Mouse (Mus musculus) urinary bladder, postnatal 10 days (tissue): ENCODE results near the gene Syt7.

Experiments used
- DNase-seq: peaks from one replicate; pipeline ENCODE4 v3.0.0; 2022; ENCODE audit warnings: low spot score

Syt7 gene

DNA sequence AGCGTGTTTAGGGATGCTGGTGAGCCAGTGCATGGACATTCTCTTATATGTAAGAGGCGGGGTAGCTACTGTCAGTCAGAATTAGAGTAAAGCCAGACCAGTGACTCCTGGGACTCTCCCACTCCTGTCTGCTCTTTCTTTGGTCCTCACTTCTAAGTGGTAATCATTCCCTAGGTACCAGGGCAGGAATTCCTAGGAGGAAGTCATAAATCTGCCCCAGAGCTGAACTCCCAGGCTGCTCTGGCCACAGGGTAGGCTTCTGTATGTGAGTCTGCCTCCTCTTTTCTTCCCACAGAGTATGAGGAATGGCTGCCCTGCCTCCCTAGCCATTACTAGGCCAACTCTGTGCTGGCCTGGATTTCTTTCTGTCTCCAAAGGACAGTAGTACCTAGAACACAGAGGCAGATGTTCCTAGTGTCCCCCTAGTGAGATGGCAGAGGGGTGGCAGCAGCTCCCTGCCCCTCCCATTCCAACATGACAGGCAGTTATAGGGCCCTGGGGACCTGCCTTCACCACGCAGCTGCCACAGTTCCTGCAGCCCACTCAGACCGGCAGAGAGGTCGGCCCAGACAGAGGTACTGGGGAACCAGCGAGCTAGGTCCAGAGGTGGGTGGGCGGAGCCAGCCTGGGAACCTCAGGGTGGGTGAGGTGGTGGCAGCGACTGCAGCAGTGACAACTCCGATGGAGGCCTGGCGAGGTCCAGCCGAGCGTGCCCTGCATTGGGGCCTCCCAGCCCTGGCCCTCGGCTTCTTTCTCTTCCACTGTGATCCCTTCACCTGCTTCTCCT lies 36.8 kb downstream of the Syt7 start:
- no peak for DNase-seq

- no peak for DNase-seq
These were observed 37.4 kb downstream of the Syt7 start for GRCm38 (mm10) chr19:10426312-10426711.

DNA sequence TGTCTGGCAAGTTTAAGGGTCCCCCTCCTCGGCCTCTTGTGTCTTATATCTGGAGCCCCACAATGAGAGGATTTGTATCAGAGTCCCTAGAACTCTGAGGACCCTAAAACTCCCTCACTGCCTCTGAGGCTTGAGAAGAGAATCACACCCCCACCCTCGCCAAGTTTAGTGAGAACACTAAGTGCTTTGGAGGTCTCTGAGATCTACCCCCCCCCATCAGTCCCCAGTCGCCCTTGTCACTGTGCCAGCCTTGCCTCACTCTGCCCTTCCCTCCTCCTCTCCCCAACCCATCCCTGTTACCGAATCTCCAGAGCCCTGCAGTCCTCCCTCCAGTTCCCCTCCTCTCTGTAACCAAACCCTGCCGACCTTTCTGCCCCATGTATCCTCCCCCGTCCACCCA lies 37.9 kb downstream of the Syt7 start:
- DNase-seq = no peak

GRCm38 (mm10) chr19:10427431-10427830 lies 38.5 kb downstream of the Syt7 start:
- no peak for DNase-seq

DNA sequence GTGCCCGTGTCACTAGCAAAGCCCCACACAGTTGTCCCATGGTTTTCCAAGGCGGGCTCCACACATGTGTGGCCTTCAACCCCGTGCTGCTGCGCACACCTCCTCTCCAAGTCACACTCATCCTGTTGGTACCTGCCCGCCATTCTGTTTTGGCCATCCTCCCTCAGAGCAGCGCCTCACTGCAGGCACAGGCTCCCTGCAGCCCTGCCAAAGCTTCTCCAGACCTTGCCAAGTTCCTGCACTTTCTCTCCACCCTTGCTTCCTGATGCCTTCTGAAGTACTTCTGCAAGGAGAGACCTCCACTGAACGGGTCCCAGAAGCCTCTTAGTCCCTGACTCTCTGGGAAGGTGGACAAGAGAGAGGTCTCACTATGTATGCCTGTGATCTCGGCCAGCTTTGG lies 40.5 kb downstream of the Syt7 start:
- DNase-seq = no peak

DNA sequence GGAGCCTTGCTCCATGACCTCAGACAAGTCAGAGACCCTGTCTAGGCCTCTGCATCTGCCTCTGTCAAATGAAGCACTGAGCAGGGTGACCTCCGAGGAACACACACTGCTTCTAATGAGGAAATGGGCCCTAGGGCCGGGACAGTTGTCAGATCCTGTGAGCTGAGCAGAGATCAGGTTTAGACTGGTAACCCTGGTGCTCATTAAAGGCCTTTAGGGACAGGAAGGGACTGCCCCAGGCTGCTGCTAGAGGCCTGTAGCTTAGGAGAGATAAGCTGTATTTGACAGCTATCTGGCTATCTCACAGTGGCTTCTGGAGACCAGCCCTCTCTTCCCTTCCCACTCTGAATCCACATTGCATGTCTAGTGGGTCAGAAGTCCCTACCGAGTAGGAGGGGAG lies 42.5 kb downstream of the Syt7 start:
- DNase-seq = no peak

DNA sequence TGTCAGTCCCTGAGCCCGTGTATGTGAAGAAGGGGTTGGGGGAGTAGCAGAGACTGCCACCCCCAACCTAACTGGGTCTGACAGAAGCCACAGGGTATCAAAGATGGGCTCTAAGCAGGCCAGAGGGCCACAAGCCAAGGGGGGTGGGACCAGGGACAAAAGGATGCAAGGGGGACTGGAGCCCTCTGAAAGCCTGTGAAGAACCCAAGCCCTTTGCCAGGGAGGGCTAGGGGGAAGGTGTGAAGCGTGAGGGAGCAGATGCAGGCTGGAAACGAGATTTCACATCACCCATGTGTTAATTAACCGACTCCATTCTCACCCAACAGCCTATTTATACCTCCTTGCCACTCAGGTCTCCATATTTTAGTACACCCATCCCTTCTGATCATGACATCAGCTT lies 43.0 kb downstream of the Syt7 start:
- DNase-seq = no peak

GRCm38 (mm10) chr19:10433225-10433624 lies 44.3 kb downstream of the Syt7 start:
- DNase-seq = no peak

GRCm38 (mm10) chr19:10433879-10434540 lies 45.1 kb downstream of the Syt7 start:
- DNase-seq = no peak

DNA sequence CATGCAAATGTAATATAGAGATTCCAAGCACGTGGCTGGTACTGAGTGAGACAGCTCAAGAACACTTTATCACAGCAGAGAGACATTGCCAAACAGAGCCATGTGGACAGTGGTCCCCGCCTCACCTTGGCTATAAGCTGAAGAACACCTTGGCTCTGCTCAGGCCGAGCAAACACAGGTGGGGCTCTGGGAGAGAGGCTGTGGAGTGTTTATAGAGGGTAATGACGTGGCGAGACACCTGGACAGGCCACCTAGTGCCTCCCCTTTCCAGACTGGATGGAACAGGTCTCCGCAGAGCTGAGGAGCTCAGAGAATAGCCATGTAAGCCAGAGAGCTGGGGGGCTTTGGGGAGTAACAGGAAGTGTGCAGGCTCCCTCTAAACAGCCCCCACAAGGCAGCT lies 46.0 kb downstream of the Syt7 start:
- DNase-seq = no peak

DNA sequence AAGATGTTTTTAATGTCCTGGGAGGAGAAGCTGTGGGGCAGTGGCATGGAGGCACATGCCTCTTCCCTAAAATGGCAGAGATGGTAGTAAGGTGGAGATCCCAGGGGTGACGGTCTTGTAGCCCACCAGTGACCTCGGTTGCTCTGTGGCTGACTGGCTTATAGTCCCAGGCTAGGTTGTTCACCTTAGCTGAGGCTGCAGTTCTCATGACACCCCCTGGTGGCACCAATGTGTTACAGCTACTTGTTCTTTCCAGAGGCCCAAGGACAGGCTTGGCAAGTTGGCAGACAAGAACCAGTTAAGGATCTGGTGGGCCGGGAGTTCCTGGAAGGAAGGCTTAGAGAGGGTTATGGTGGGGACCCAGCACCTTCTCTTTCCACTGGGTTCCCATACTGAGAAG lies 47.0 kb downstream of the Syt7 start:
- no peak for DNase-seq

DNA sequence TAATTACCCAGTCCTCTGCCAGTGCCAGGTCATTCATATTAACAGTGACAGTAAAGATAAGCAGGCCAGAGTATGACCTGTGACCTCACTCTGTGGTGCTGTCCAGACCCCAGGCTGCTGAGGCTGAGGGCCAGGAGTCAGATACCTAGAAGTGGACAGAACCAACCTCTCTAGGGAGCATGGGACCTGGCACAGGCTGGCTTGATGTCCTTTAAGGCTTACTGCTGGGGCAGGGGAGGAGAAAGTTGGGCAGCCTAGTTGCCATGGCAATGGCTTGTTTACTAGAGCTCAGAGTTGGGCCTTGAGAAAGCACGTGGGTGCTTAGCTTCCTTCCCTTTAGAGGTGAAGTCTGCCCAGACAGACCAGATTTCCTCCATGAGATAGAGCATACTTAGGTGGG lies 47.8 kb downstream of the Syt7 start:
- DNase-seq = no peak

- no peak for DNase-seq
These were observed 48.6 kb downstream of the Syt7 start for GRCm38 (mm10) chr19:10437521-10437920.

- no peak for DNase-seq
These were observed 55.9 kb downstream of the Syt7 start for GRCm38 (mm10) chr19:10444685-10445369.

GRCm38 (mm10) chr19:10448275-10448674 lies 59.4 kb downstream of the Syt7 start:
- no peak for DNase-seq

GRCm38 (mm10) chr19:10449190-10449589 lies 60.3 kb downstream of the Syt7 start:
- no peak for DNase-seq

DNA sequence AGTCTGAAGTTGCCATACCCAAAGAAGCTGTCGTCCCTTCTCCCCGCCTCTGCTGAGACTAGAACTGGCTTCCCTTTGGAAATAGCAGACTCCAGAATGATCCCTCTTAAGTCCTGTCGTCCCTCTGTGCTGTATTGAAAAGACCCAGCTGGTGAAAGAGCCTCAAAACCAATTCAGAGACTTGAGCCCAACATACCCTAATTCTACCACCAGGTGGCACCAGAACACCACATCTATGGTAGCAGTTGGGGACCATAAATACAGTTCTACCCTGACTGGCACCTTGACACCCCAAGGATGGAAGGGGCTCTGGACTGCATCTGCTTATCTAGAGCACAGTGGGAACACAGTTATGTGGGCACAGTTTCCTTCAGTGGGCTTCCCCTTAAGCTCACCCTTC lies 60.8 kb downstream of the Syt7 start:
- no peak for DNase-seq

- DNase-seq = no peak
These were observed 66.0 kb downstream of the Syt7 start for GRCm38 (mm10) chr19:10454718-10455436.

GRCm38 (mm10) chr19:10455437-10455806 lies 66.5 kb downstream of the Syt7 start:
- DNase-seq = no peak

DNA sequence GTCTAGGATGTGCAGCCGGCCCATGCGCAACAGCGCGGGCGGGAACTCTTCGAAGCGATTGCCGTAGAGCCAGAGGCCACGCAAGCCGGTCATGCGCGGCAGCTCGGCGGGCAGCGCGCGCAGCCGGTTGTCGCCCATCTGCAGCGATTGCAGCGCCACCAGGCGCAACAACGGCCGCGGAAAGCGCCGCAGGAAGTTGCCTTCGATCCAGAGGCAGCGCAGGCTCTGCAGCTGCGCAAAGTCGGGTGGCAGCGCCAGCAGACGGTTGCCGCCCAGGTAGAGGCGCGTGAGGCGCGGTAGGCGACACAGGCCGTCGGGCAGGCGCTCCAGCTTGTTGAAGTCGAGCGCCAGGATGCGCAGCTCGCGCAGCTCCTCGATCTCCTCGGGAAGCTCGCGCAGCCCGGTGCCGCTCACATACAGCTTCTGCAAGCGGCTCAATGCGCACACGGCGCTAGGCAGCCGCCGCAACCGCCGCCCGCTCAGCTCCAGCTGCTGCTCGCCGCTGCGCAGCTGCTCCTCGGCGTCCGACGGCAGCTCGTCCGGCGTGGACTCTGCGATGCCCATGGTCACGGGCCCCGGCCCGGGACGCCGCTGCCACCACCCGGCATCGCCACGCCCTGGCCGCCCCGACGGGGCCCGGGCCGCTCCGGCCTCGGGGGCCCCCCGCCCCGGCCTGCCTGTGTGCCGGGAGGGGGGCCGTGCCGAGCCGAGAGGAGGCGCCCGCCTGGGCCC lies 68.0 kb downstream of the Syt7 start, which contains the start of gene Lrrc10b:
Lrrc10b (minus strand) TSS at position 722 of the 732 bp plus-strand sequence.
- no peak for DNase-seq

GRCm38 (mm10) chr19:10457484-10457800 lies 68.6 kb downstream of the Syt7 start:
- DNase-seq = no peak

DNA sequence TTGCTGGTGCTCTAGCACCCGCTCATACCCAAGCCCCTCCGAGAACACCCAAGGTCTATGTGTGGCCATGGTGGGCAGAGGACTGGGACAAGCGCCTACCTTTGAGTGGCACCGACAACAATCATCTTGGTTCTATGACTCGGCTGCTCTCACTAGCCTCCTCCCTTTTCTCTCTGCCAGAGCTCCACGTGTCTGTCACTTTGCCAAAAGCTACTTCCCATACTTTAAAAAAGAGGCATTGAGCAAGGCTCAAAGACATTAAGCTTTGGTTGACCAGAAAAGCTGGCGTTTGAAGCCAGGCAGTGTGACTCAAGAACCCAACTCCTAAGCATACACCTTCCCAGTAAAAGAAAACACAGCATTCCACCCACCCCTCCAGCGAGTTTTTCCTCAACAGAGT lies 69.2 kb downstream of the Syt7 start:
- no peak for DNase-seq
